Mouse (Mus musculus) hindbrain, embryonic 11.5 days (tissue): ENCODE measurements around the gene Rab40c. TPM values are rescaled to one million over a fixed set of nuclear protein-coding genes. Genes with fewer than 3 reads are reported as not detected.

Experiments used
- ATAC-seq: fragments of 200-750 bp; cut with Nextera tagmentation; 2 replicates; pipeline ENCODE4 v1.8.0; 2017; ENCODE audit warnings: mild to moderate bottlenecking, moderate TSS enrichment, moderate library complexity; ENCODE audit not compliant: low FRiP score
- DNase-seq: peaks from one replicate; pipeline ENCODE4 v3.0.0-alpha.2; 2015; ENCODE audit warnings: low spot score
- H3K27ac ChIP-seq: fragments of 300-500 bp; sonication (generic); 2 replicates; pipeline ENCODE4 v1.5.1; 2014; ENCODE audit warnings: mild to moderate bottlenecking, low read depth, low read length
- H3K27me3 ChIP-seq: fragments of 300-500 bp; sonication (generic); 2 replicates; pipeline ENCODE4 v1.6.1; 2014; ENCODE audit warnings: mild to moderate bottlenecking, low read length, moderate library complexity, mixed read lengths; ENCODE audit not compliant: control insufficient read depth, insufficient read depth
- H3K36me3 ChIP-seq: fragments of 300-500 bp; sonication (generic); 2 replicates; pipeline ENCODE4 v1.6.1; 2014; ENCODE audit warnings: mild to moderate bottlenecking, low read length, moderate library complexity, mixed read lengths; ENCODE audit not compliant: control insufficient read depth, insufficient read depth
- H3K4me1 ChIP-seq: fragments of 300-500 bp; sonication (generic); replicated peaks from 2 replicates; pipeline ENCODE4 v1.6.1; 2014; ENCODE audit warnings: low read length, mixed read lengths; ENCODE audit not compliant: control insufficient read depth, insufficient read depth
- H3K4me2 ChIP-seq: fragments of 300-500 bp; sonication (generic); replicated peaks from 2 replicates; pipeline ENCODE4 v1.6.1; 2014; ENCODE audit warnings: mild to moderate bottlenecking, low read depth, low read length
- H3K4me3 ChIP-seq: fragments of 300-500 bp; sonication (generic); 2 replicates; pipeline ENCODE4 v1.5.1; 2014; ENCODE audit warnings: low read depth, low read length
- H3K9ac ChIP-seq: fragments of 300-500 bp; sonication (generic); 2 replicates; pipeline ENCODE4 v1.6.1; 2014; ENCODE audit warnings: low read depth, low read length
- H3K9me3 ChIP-seq: fragments of 300-500 bp; sonication (generic); 2 replicates; pipeline ENCODE4 v1.6.1; 2016; ENCODE audit warnings: low read length; ENCODE audit not compliant: control insufficient read depth
- WGBS: fragments of 180-500 bp; shearing (Covaris S2); extraction: QIAGEN DNeasy Blood & Tissue Kit; methylation state at CpG from one replicate; pipeline ENCODE4 v1.1.7; 2014; 5-methylcytosine and 5-hydroxymethylcytosine counted together
- polyA plus RNA-seq: library from polyadenylated mRNA; unstranded; fragments of >200 nt; fragmentation: Nextera tagmentation; extraction: Ambion mirVana; gene quantifications from 2 replicates; pipeline ENCODE4 v1.2.1, GENCODE M21; 2014

The Rab40c gene
- polyA plus RNA-seq, 1 experiment from 2014 or later, result 19.1 TPM

DNA sequence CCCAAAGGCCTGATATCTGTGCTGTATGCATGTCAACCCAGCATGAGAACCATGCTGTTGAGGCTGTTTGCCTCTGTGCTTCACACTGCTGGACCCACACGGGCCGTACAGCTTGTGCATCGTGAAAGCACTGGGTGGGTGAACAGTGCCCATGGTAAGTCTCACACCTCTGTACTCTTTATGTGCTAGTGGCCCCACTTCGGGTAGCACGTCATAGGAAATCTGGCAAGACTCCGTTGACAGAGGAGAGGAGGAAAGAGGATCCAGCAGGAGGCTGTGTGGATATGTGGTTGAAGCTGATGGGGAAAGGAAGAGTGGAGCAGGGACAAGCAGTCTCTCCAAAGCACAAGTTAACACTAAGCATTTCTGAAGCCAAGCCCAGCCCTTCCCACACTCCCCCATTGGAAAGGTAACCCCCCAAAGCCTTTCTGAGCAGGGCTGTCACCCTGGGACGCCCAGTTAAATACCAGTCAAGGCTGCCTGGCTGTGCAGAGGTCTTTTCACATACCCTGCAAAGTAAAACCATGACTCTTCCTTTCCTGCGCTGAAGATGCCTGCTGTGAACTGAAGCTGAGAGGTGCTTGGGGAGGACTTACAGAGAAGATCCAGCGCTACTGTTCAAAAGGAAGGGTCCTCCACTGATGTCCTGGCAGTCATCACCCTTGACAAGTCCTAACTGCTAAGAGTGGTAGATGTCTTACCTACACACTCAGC lies 1.3 kb downstream of the Rab40c start:
- H3K4me2 ChIP-seq, result peak overlapping the region; percentile 64
- H3K9ac ChIP-seq, result peak overlapping the region; percentile 70
- H3K27me3 ChIP-seq, result no peaks in the 10 kb centered on the region
- ATAC-seq, result no peak
- no peaks in the 10 kb centered on the region for H3K9me3 ChIP-seq
- peaks cover 10% of the 10 kb centered on the region for H3K4me1 ChIP-seq
- H3K36me3 ChIP-seq, result no peaks in the 10 kb centered on the region
- peak overlapping the region; percentile 94 for H3K4me3 ChIP-seq
- H3K27ac ChIP-seq, result no peak overlapping the region
- WGBS, result 87% methylated on average over 9 of the region's 9 CpGs
- DNase-seq, result no peak

GRCm38 (mm10) chr17:25916931-25917647 lies 2.4 kb downstream of the Rab40c start:
- Histone ChIP-seq H3K4me2 (no peak overlapping the region), H3K4me3 (no peak overlapping the region), H3K36me3 (no peaks in the 10 kb centered on the region), H3K9ac (no peak overlapping the region), H3K9me3 (no peaks in the 10 kb centered on the region), H3K27ac (no peak overlapping the region), H3K4me1 (peaks cover 10% of the 10 kb centered on the region), H3K27me3 (no peaks in the 10 kb centered on the region)
- no peak for DNase-seq
- WGBS, result 87% methylated on average over 8 of the region's 8 CpGs
- no peak for ATAC-seq

- H3K4me1 ChIP-seq, result peaks cover 8% of the 10 kb centered on the region
- no peak overlapping the region for H3K27ac ChIP-seq
- WGBS, result 82% methylated on average over 4 of the region's 4 CpGs
Measured at GRCm38 (mm10) chr17:25914295-25914694, 5.2 kb downstream of the Rab40c start.

DNA sequence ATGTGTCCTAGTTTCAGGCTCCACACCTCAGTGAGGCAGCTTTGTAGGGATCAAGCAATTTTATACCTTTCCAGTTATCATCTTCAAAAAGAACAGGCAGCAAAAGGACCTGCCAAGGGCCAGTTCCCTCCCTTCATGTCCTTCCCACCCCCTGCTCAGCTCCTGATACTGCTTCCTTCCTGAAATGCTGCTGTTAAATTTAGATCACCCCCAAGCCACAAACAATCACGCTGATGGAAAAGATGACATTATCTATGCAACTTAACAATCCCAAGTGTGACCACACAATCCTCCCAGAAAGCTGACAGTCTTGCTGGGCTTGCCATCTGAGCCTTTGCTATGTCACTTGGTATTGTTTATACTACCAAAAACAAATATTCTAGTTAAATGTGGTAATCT lies 5.7 kb downstream of the Rab40c start:
- H3K36me3 ChIP-seq, result no peaks in the 10 kb centered on the region
- H3K4me3 ChIP-seq, result no peak overlapping the region
- DNase-seq, result no peak
- H3K27me3 ChIP-seq, result no peaks in the 10 kb centered on the region
- no peak for ATAC-seq
- no peaks in the 10 kb centered on the region for H3K9me3 ChIP-seq
- H3K4me2 ChIP-seq, result no peak overlapping the region
- peaks cover 8% of the 10 kb centered on the region for H3K4me1 ChIP-seq
- H3K9ac ChIP-seq, result no peak overlapping the region
- no peak overlapping the region for H3K27ac ChIP-seq
- 79% methylated on average over 1 of the region's 1 CpGs for WGBS

More at GRCm38 (mm10) chr17:25914295-25914694, 5.2 kb downstream of the Rab40c start:
- Histone ChIP-seq H3K27me3 (no peaks in the 10 kb centered on the region), H3K36me3 (no peaks in the 10 kb centered on the region), H3K4me3 (no peak overlapping the region), H3K9me3 (no peaks in the 10 kb centered on the region), H3K9ac (no peak overlapping the region), H3K4me2 (no peak overlapping the region)
- ATAC-seq (no peak), DNase-seq (no peak)

DNA sequence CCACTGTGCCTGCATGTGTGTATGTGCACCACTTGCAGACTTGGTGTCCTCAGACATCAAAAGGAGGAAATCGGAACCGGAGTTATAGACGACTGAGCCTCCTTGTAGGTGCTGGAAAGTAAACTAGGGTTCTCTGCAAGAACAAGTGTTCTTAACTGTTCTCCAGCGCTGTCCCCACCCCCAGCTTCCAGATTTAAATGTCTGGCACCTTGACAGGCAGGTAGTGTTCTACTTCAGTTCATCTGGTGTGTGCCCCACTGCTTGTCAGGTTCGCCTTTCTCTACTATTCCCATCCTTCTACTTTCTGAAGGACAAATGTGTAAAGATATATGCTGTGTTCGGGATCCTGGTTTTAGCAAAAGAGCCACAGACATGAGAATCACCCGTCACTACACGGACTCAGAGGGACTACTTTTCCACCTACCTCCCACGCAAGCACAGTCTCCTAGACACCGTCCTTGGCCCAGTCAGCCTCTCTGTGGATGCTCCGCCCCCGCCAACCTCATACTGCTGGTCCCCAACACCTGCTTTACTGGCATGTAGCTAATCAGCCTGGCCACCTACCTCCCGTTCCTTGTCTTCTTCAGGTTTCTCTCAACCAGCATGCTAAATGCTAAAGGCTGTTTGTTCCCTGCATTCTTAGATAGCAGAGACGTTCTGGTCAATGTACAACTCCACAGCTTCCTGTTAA lies 6.2 kb downstream of the Rab40c start:
- Histone ChIP-seq H3K36me3 (no peaks in the 10 kb centered on the region), H3K4me2 (no peak overlapping the region), H3K27ac (no peak overlapping the region), H3K27me3 (no peaks in the 10 kb centered on the region), H3K9ac (no peak overlapping the region), H3K9me3 (no peaks in the 10 kb centered on the region), H3K4me1 (peaks cover 4% of the 10 kb centered on the region), H3K4me3 (no peak overlapping the region)
- DNase-seq (no peak), ATAC-seq (no peak)
- 91% methylated on average over 14 of the region's 14 CpGs for WGBS

GRCm38 (mm10) chr17:25911816-25912215 lies 7.7 kb downstream of the Rab40c start:
- Histone ChIP-seq H3K4me1 (no peaks in the 10 kb centered on the region), H3K9ac (no peak overlapping the region), H3K27ac (no peak overlapping the region), H3K36me3 (no peaks in the 10 kb centered on the region), H3K4me2 (no peak overlapping the region), H3K4me3 (no peak overlapping the region), H3K9me3 (no peaks in the 10 kb centered on the region), H3K27me3 (no peaks in the 10 kb centered on the region)
- ATAC-seq (no peak), DNase-seq (no peak)
- 95% methylated on average over 4 of the region's 4 CpGs for WGBS

GRCm38 (mm10) chr17:25907640-25908039 lies 11.9 kb downstream of the Rab40c start:
- DNase-seq (no peak), ATAC-seq (no peak)
- Histone ChIP-seq H3K36me3 (no peaks in the 10 kb centered on the region), H3K4me1 (no peaks in the 10 kb centered on the region), H3K4me3 (no peak overlapping the region), H3K4me2 (no peak overlapping the region), H3K27ac (no peak overlapping the region), H3K9ac (no peak overlapping the region), H3K9me3 (no peaks in the 10 kb centered on the region), H3K27me3 (no peaks in the 10 kb centered on the region)
- 94% methylated on average over 2 of the region's 2 CpGs for WGBS

DNA sequence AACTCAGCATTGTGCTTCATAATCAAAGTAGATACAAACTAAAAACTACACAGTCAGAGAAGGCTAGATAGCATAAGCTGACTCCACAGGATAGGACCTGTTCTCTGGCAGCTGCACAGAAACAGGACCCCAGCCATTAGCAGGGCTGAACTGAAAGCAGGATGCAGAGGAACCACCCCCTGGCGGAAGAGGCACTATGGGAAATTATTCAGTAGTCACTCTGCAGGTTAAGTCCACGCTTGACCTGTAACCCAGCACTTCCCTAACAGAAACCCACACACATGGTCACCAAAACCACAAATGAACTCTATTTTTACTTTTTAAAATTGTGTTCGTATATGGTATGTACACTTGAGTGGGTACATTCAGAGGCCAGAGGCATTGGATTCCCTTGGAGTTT lies 16.5 kb downstream of the Rab40c start:
- Histone ChIP-seq H3K27me3 (no peaks in the 10 kb centered on the region), H3K4me2 (no peak overlapping the region), H3K36me3 (no peaks in the 10 kb centered on the region), H3K4me1 (no peaks in the 10 kb centered on the region), H3K4me3 (no peak overlapping the region), H3K9ac (no peak overlapping the region), H3K27ac (no peak overlapping the region), H3K9me3 (no peaks in the 10 kb centered on the region)
- ATAC-seq (no peak), DNase-seq (no peak)
- 85% methylated on average over 3 of the region's 3 CpGs for WGBS
